Mouse (Mus musculus) cerebellum, postnatal 25 days (tissue): ENCODE measurements around the gene Mgll.
A peak's percentile ranks its signal among the peaks of the same experiment; 100 is the strongest.

Experiments
- DNase-seq, 2 experiments: peaks; one replicate each; pipeline ENCODE4 v3.0.0; 2021; ENCODE audit warnings: mixed read lengths in 2 of 2

The Mgll gene

DNA sequence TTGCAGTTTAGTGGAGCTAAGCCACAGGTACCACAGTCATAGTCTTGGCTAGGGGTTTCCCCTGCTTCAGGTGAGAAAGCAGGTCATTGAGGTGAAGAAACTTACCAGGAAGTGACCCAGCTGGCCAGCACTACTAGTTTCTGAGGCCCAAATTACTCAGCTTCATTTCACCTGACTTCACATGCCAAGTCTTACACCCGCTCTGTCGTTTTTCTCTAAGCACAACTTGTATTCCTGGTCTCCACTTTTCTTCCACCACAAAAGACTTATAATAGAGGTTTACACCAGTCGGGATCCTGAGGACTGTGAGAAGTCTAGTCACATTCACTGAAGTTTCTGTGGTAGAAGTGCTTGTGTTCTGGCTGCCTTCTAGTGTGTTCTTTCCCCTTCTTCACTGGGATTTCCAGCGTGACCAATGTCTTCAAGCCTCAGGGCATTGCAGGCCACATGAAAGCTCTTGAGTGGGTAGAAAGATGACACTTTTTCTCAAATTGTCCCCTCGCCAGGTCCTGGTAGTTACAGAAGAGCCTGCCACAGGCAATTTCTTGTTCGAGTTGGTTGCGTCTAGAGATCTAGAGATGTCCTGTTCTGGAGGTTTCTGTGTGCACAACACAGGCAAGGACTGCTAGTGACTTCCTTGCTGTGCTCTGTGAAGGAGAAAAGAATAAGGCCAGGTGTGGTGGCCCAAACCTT is 6.0 kb upstream of the Mgll start:
- DNase-seq, result no peak

DNA sequence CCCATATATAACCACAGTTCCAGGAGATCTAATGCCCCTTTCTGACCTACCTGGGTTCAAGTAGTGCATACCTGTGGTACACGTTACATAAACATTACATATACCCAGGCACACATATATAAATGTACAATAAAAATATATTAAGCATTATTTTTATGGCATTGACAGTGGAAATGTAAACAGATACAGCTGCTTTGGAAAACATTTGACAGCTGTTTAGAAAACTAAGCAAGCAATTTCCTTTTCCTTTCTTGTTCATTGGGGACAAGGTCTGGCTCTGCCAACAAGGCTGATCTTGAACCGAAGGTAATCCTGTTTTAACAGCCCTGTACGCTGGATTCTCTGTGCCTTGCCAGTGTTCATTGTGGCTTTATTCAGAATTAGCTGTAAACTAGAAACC is 3.2 kb upstream of the Mgll start:
- DNase-seq, result no peak

GRCm38 (mm10) chr6:88722906-88723305 is 1.3 kb upstream of the Mgll start:
- DNase-seq, result no peak

DNA sequence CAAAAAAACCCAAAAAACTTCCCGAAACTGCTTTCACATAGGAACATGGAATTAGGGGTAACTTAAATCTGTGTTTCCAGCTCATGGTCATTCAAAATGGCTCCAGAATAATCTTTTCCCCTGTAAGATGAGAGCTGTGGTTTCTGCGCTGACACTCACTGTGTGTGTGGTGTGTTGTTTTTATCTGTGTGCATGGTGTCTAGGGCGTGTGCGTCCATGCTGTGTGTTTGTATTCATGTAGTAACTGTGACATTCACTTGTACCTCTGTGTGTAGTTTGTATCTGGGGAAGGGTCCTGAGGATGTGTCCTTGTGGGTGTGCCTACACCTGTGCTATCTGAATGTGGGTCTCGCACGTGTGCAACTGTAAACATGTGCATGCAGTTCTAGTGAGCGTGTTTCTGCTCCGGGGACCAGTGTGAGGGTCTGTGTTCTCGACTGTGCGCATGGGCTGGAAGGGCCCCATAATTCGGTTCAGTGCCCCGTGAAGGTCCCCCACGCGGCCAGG is 353 bp upstream of the Mgll start:
- DNase-seq, result peak in 1 of 2 experiments; percentile 10

- peak; percentile 47 to 57 for DNase-seq
Measured at GRCm38 (mm10) chr6:88725590-88725989, 1.4 kb downstream of the Mgll start.

- DNase-seq, result peak; percentile 53 to 54
Measured at GRCm38 (mm10) chr6:88726252-88727211, 2.3 kb downstream of the Mgll start.

DNA sequence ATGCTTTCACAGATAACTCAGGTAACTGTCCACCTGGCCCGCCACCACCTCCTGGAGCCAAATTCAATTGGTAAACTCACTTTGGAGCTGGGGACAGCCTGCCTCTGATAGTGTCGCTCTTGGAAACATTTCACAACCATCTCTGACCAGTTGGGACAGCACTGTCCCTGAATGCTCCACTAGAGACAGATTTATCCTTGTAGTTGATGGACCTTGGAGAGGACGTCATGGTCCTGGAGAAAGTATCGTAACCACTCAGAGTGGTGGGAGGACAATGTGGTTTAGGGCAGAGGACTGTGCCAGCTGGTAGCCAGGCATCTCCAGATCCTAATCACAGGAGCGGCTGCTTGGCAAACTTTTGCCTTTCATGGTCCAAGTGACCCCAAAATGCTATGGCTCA is 3.3 kb downstream of the Mgll start:
- DNase-seq, result peak in 1 of 2 experiments; percentile 50

- peak; percentile 45 to 51 for DNase-seq
Measured at GRCm38 (mm10) chr6:88728054-88728453, 3.8 kb downstream of the Mgll start.

DNA sequence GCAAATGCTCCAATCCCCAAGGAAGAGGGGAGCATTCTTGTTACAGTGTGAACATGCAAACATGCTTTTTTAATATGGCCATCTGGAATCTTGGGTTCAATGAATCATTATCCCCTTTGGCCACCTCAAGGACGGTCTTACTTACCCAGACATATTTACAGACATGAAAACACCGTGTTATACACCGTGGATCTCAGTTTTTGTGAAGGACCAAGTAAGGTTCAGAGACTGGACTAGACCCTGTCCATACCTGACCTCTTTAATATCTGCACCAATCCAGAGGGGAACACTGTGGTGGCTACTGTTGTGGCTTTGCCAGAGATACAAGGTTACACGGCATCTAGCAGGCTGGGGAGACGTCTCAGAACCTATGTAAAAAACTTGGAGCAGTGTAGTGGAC is 4.3 kb downstream of the Mgll start:
- DNase-seq, result no peak

GRCm38 (mm10) chr6:88731211-88731751 is 7.1 kb downstream of the Mgll start:
- peak; percentile 58 to 59 for DNase-seq

DNA sequence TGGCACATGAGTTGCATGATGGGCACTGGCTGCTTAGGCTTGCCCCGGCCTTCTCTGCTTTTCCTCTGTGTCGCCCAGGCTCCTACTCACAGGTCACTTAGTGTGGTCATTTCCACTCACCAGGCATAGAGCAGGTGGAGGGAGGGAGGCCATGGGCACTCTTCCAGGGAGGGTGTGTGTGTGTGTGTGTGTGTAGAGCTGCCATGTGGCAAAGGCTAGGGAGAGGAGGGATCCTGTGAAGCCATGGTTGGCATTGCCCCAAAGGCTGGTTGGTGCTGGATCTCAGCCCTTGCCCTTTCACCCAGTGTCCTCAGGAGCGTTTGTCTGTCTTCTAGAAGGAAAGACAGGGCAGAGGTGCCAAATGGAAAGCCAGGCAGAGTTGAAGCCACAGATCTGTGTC is 7.8 kb downstream of the Mgll start:
- DNase-seq, result peak; percentile 85 to 91

DNA sequence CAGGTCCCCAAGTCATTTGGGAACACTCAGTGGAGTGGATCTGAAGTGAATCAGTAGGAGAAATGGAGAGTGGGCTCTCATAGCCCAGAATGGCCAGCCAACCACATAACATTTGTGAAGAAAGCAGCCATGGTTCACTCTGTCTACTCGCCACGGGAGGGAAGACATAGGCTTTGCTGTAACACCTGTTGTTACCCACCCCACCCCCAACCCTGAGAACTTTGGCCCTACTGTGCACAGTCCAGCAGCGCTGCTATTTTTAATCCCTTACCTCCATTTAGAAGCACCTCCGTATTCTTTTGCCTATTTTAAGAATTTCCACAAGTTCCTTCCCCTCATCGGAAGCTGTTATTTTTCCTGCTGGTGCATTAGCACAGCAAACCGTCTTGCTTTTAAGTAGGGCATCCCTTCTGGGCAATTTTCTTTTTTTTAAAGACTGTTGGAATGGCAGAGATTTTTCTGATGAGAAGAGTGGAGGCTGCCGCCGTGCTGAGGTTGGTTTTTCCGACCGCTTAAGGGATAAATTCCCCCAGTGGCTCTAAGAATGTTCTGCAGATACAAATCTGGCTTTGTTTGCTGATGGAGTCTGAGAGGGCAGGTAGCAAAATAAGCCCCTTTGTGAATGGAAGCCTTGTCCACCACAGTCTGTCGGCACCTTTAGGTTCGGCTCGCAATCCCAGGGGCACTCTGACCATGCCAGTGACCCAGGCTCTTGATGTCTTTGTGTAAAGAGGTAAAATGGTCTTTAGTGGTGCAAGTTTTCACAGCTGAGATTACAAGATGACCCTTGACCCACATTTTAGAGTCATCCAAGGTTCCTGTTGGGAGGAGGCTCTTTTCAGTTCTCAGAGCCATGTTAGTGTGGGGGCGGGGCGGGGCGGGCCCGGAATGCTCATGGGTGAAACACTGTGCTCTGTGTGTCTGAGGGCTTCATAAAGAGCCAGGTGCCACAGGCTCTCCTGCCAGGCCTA is 8.7 kb downstream of the Mgll start:
- DNase-seq, result no peak

GRCm38 (mm10) chr6:88736337-88736736 is 12.1 kb downstream of the Mgll start:
- DNase-seq, result no peak

DNA sequence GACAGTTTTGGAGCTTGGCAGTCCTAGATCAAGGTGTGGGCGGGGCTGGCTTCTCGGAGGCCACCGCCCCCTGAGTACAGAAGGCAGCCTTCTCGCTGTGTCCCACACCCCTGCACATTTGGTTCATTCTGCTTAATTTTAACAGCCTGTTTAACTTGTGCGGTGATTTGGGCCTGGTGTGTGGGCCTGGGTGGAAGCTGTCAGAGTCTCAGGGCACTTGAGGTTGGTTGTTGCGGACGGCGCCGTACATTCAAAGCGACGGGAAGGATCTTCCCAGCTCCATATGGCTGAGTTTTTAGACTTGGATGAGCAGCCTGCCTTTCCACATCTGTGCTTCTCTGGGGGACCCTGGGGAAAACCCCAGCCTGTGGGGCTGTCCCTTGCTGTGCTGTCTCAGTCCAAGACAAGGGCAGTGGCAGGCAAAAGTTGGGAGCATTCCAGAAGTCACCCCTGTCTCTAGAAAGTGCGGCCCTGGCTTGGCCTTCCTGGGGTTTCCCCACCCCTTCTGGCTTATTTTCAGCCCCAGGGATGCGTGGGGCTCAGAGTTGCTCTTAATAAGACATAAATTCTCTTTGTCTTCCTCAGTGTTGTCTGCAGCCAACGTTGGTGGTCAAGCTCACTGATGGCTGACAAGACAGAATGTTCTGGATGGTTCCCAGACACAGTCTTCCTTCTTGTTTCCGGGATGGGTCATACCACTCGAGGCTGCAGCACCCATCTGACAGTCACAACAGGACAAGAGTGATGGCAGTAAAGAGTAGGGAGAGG is 12.7 kb downstream of the Mgll start:
- DNase-seq, result peak in 1 of 2 experiments; percentile 34

- no peak for DNase-seq
Measured at GRCm38 (mm10) chr6:88737509-88737888, 13.3 kb downstream of the Mgll start.

DNA sequence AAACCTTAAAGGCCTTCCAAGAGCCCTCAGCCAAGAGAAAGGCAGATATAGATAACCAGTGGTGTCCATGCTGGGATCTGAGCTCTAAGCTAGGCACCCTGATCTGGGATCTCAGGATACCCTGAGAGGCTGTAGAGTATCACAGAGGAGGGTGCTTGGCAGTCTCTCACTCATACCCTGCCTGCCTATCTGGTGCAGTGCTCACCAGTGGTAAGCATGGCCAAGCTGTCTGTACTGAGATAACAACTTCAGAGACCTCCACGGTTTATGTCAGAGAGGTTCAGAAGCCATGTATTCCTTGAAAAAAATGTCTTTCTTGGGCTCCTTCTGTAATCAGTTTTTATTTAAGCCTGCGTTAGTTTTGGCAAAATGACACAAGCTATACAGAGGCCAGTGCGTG is 16.8 kb downstream of the Mgll start:
- DNase-seq, result no peak

DNA sequence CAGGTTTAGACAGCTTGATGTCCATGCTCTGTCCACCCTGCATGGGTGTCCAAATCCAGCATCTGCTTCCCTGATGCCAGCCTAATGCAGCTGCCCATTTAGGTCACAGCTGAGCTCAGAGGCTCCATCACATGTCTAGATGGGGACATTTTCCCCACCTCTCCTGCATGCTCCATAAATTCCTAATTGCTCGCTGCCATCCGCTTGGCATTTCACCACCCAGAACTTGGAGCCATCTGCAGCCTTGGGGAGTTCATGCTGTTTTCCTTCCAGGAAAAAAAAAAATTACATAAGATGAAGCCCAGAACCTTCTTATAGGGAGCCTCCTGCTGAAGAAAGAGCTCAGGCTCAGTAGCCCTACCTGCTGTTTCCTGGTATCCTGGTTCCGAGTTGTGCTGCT is 17.6 kb downstream of the Mgll start:
- peak; percentile 71 to 75 for DNase-seq

GRCm38 (mm10) chr6:88742286-88743011 is 18.2 kb downstream of the Mgll start:
- peak; percentile 51 to 54 for DNase-seq

- DNase-seq, result peak; percentile 50 to 70
Measured at GRCm38 (mm10) chr6:88743601-88744291, 19.5 kb downstream of the Mgll start.

- no peak for DNase-seq
Measured at GRCm38 (mm10) chr6:88745027-88745426, 20.8 kb downstream of the Mgll start.
